Mouse (Mus musculus) megakaryocyte progenitor cell, adult 5-6 weeks (primary cell): Measurements from ENCODE around the gene Per2. TPM values are rescaled to one million over a fixed set of nuclear protein-coding genes. Genes with fewer than 3 reads are reported as not detected.
A peak's percentile ranks its signal among the peaks of the same experiment; 100 is the strongest.

Source experiments
- ATAC-seq: replicated peaks from 2 replicates; pipeline ENCODE4 v1.8.0; 2016; ENCODE audit warnings: mild to moderate bottlenecking, moderate TSS enrichment, inconsistent platforms; ENCODE audit not compliant: poor library complexity
- total RNA-seq, 2 experiments: library from RNA; stranded (forward) in 1 of 2; stranded (reverse) in 1 of 2; fragments of 157-497, 149-512 nt in 1 of 2; fragments of 200-1000 nt in 1 of 2; gene quantifications; 2 replicates each; pipeline versions ENCODE4 v1.2.3 to v1.2.4; 2015 to 2017

Per2 gene
- total RNA-seq, 2 experiments from 2014 or later, result 4.0 to 7.8 TPM

- peak; percentile 66 for ATAC-seq
Measured at GRCm38 (mm10) chr1:91436380-91437082, 22.6 kb downstream of the Per2 start.

GRCm38 (mm10) chr1:91435606-91436130 is 23.5 kb downstream of the Per2 start:
- ATAC-seq, result no peak

- ATAC-seq, result no peak
Measured at GRCm38 (mm10) chr1:91434905-91435304, 24.2 kb downstream of the Per2 start.

GRCm38 (mm10) chr1:91430761-91431160 is 28.4 kb downstream of the Per2 start:
- no peak for ATAC-seq

GRCm38 (mm10) chr1:91429212-91429611 is 29.9 kb downstream of the Per2 start:
- no peak for ATAC-seq

- peak; percentile 98 for ATAC-seq
Measured at GRCm38 (mm10) chr1:91428614-91429013, 30.5 kb downstream of the Per2 start.

GRCm38 (mm10) chr1:91426397-91426796 is 32.7 kb downstream of the Per2 start:
- no peak for ATAC-seq

- ATAC-seq, result no peak
Measured at GRCm38 (mm10) chr1:91420601-91421065, 38.5 kb downstream of the Per2 start.

GRCm38 (mm10) chr1:91419862-91420600 is 39.1 kb downstream of the Per2 start:
- no peak for ATAC-seq

GRCm38 (mm10) chr1:91417991-91418390 is 41.1 kb downstream of the Per2 start:
- ATAC-seq, result no peak

GRCm38 (mm10) chr1:91415311-91415710 is 43.8 kb downstream of the Per2 start:
- no peak for ATAC-seq

- ATAC-seq, result no peak
Measured at GRCm38 (mm10) chr1:91414903-91415302, 44.2 kb downstream of the Per2 start.

GRCm38 (mm10) chr1:91413898-91414594 is 45.1 kb downstream of the Per2 start, which contains the start of gene Hes6:
Gene Hes6, minus strand, starts transcription at chr1:91414038.
- ATAC-seq, result peak; percentile 27

GRCm38 (mm10) chr1:91413536-91413897 is 45.6 kb downstream of the Per2 start:
- ATAC-seq, result no peak

- ATAC-seq, result peak; percentile 90
Measured at GRCm38 (mm10) chr1:91413030-91413506, 46.1 kb downstream of the Per2 start.

- no peak; the same call in 1 of the 2 replicates for ATAC-seq
Measured at GRCm38 (mm10) chr1:91412286-91413029, 46.7 kb downstream of the Per2 start.

GRCm38 (mm10) chr1:91411631-91412285 is 47.4 kb downstream of the Per2 start:
- ATAC-seq, result no peak

- ATAC-seq, result no peak
Measured at GRCm38 (mm10) chr1:91407819-91408218, 51.3 kb downstream of the Per2 start.

- ATAC-seq, result peak; percentile 32; the same call in 1 of the 2 replicates
Measured at GRCm38 (mm10) chr1:91405406-91406169, 53.5 kb downstream of the Per2 start.
